Mouse (Mus musculus) frontal cortex, postnatal 14 days (tissue): ENCODE results near the gene Sap25.
"Not testable (repeated sequence)": the region's sequence is repeated elsewhere in the genome, so short reads cannot be mapped to it uniquely, and the experiment has no call there.

Experiments
- DNase-seq, 2 experiments: peaks; one replicate each; pipeline ENCODE4 v3.0.0; 2022; ENCODE audit warnings: low spot score in 2 of 2

Gene Sap25

GRCm38 (mm10) chr5:137641054-137641453, at the start of gene Sap25:
Gene Sap25 (plus strand): TSS chr5:137641334.
- DNase-seq, result no peak

- DNase-seq, result no peak
Measured at GRCm38 (mm10) chr5:137595921-137596320, 45.2 kb upstream of the Sap25 start.

DNA sequence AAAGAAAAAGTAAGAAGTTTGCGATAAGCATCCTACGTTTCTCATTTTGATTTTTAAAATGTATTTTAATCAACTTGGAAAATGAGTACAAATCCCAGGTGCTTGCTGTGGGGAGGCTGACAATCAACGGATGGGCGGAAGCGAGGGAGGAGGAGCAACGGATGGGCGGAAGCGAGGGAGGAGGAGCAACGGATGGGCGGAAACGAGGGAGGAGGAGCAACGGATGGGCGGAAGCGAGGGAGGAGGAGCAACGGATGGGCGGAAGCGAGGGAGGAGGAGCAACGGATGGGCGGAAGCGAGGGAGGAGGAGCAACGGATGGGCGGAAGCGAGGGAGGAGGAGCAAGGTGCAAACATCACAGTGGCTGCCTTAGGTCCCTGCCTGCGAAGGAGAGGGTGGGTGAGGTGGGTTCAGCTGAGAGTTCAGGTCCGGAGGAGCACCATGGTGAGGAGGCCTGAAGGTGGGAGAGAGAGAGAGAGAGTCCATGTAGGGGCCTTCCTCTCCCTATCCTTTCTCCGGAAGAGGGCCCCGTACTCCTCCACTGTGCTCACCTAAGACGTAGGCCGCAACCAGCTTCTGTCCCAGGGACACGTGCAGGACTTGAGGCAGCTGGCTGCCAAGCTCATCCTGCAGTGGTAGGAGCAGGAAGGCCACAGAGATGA, 44.4 kb upstream of the Sap25 start:
- no peak for DNase-seq

DNA sequence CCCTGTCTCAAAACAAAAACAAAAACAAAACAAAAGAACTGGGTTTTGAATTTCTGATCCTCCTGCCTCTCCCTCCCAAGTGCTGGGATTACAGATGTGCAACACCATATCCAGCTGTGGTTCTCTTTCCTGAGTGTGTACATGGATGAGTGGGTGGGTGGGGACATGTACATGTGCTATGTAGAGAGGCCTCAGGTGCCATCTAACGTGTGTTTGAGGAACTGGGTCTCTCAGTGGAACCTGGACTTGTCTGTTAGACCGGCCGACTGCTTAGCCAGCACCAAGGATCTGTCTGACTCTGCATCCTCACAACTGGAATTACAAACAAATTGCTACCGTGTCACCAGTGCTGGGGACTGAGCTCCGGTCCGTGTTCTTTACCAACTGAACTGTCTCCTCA, 43.5 kb upstream of the Sap25 start:
- no peak for DNase-seq

- no peak for DNase-seq
Measured at GRCm38 (mm10) chr5:137598100-137598826, 42.9 kb upstream of the Sap25 start.

DNA sequence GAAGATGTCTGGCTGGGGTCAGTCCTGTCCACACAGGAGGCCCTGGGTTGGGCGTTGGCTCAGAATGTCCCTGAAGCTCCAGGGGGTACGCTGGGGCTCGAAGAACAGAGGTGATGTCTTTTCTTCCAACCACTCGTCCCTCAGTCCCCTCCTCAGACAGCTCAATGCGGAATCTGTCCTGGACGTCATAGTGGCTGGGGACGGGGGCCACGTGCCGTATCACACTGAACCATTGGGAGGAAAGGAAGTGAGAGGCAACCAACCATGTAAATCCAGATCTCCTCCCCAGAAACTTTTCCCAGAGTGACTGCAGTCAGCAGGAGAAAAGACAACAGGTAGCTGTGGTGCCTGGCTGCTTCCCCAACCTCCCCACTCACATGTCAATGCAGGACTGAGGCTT, 41.5 kb upstream of the Sap25 start:
- no peak for DNase-seq

- peak in 1 of 2 experiments; percentile 27 for DNase-seq
Measured at GRCm38 (mm10) chr5:137600281-137600618, 40.9 kb upstream of the Sap25 start.

DNA sequence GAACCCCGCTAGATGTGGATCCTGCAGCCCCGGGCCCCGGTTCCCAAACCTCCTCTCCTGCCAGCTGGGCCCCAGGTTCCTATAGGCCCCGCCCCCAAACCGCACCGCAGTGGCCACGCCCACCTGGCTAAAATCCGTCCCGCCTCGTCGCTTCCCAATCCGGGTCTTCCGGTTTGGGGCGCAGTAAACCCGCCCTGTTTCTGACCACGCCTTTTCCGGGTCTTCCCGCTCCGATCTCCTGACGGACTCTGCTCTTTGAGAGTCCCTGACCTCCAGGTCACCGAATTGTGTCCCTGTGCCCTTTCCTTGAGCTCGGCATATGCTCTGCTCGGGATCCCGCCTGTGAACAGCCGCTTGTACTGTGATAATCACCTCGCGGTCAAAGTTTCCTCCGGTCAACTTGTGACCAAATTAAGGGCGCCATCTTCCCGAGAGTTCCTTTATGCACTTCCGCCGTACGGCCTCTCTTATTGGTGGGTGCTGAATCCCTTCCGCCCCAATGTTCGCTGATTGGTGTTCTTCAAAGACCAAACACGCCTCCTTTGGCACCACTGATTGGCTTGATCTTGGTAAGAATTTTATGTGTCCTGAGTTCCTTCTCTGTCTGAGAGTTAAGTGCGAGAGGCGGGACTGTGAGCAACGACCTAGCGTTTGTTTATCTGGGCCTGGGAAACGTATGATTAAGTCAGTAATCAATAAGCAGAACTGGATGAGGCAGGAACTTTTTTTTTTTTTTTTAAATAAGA, 40.3 kb upstream of the Sap25 start, which contains the start of gene Mospd3:
Mospd3 (minus strand) TSS at position 440 of the 746 bp plus-strand sequence.
- peak; percentile 92 to 93 for DNase-seq

- no peak for DNase-seq
Measured at GRCm38 (mm10) chr5:137601365-137601729, 39.8 kb upstream of the Sap25 start.

DNA sequence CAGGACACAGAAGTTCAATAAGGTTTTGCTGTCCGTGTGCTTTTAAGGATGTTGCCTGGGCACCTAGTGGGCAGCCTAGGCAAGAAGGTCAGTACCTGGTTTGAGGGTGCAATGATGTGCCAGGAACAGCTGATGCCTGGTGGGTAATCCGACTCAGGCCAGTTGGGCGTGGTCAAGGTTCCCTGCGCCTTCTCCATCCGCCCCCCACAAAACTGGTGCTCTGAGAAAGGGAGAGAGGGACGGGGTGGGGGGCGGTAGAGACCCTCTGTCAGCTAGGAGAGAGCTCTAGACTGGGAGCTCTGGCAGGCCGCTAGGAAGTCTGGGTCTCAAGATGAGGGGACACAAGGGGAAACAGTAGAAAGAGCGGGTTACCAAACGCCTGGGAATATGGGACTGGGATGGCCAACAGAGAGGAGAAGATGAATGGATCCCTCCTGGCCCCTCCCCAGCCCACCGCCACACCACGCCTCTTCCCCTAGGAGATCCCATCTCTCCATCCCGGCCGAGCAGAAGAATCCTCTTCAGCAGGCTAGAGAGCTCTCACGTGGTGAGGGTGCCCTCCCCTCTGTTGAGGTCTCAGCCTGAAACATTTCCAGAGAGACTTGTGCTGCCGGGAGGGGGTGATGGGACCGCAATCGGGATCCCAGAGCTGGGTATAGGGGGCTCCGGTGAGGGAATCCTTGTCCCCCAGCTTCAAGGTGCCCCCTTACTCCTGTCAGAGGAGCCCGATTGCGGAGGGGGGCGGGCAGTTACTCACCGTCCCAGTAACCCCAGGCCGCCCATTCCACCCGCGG, 33.1 kb upstream of the Sap25 start:
- no peak for DNase-seq

DNA sequence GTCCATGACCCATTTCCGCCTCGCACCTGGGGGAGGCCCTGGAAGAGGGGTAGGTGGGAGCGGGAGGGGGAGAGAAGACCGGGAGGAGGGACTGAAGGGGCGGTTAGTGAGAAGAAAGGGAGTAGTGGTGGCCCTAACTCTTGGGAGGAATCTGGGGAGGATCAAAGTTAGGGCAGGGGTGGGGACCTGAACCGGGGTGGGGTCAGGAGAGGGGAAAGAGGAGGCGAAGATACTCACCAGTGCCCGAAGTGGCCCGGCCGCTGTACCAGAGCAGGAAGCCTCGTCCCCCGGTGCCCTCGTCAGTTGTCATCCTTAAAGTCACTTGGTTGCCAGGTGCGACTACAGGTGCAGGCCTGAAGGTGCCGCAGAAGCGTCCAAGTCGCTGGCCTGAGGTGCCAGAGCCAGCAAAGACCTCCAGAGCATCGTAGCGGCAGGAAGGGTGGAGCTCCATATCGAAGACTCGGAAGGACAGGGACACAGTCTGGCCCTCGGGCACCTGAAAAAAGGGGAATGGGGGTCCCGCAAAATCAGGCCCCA, 32.4 kb upstream of the Sap25 start:
- no peak for DNase-seq

DNA sequence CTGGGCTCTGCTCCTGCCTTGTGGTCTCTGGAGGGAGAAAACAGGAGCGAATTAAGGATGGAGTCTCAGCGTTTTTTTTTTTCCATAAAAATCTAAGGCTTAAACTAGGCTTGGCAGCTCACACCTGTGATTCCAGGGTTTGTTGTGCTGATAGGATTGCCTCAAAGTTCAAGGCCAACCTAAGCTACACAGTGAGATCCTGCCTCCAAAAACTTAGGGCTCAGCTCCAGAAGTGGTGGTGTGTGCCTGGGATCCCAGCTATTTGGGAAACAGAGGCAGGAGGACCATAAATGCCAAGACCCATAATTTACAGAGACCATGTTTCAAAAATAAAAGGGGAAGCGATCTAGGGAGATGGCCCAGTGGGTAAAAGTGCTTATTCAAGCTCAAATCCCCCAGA, 31.8 kb upstream of the Sap25 start:
- no peak for DNase-seq

- no peak for DNase-seq
Measured at GRCm38 (mm10) chr5:137610056-137610455, 31.1 kb upstream of the Sap25 start.

DNA sequence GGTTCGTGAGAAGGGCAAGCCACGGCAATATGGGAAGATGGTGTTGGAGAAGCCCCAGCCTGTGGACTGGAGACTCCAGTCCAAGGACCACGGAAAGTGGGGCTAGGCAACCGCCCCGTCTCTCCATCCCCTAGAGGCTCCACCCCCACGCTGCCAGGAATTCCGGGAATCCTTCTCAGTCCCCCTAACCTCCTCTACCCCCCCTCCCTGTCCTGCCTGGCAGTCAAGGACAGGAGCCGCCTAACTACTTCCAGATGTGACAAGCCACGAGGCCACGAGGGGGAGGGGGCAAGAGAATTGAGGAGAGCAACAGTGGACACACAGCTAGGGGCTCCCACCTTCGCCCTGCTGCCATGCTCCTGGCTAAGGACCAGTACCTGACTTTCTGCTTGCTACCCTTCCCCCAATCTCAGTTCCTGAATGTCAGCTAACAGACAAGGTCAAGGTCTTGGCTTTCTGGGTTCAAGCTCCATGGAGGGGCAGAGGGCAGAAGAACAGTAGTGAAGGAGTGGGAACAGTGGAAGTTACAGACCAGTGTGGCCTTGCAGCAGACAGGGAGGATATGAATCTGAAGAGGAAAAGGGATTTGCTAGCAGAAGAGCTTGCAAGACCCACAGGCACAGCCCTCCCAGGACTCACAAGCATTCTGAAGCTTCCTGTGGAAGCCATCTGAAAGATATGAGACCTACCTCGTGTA, 30.4 kb upstream of the Sap25 start:
- no peak for DNase-seq

DNA sequence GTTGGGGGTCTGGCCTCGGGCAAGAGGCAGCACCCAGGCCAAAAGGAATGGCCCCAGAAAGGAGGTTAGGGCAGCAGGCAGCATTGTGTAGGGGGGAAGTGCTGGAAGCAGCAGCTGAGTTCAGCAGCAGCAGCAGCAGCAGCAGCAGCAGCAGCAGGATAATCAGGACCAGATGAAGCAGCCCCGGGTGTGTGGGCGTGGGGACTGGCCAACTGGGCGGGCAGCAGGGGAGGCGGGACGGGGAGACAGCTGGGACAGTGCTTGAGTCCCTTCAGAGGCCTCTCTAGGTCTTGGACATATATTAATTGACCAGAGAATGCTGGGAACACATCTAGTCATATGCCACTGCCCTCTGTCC, 29.9 kb upstream of the Sap25 start:
- no peak for DNase-seq

GRCm38 (mm10) chr5:137613076-137613475, 28.1 kb upstream of the Sap25 start:
- no peak for DNase-seq

DNA sequence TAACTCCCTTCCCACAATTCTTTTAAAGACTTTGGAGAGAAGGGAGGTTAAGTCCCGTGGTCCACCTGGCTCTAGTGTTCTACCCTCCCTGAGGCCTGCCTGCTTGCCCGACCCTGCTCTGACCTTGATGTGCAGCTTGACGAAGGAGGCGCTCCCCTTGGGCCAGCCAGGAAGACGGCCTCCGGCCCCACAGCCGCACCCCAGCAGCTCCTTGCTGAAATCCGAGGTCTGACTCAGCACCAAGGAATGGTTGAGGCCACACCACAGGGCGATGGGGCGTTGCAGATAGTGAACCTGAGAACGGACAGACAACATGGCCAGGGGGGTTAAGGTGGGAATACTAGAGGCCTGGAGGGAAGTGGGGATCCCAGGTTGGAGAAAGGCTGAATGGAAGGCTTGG, 27.6 kb upstream of the Sap25 start, which contains the start of gene Pcolce:
Pcolce (minus strand) TSS at position 235 of the 400 bp plus-strand sequence.
- no peak for DNase-seq

DNA sequence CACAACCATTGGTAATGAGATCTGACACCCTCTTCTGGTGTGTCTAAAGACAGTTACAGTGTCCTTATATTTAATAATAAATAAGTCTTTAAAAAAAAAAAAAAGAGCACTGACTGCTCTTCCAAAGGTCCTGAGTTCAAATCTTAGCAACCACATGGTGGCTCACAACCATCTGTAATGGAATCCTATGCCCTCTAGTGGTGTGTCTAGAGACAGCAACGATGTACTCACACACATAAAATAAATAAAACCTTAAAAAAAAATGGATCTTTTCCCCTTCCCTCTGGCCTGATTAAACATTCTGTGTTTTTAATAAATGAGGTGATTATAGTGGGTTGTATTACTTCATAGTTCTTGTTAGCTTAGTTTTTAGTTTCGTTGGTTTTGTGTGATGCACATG, 26.2 kb upstream of the Sap25 start:
- DNase-seq, result not testable (repeated sequence)

DNA sequence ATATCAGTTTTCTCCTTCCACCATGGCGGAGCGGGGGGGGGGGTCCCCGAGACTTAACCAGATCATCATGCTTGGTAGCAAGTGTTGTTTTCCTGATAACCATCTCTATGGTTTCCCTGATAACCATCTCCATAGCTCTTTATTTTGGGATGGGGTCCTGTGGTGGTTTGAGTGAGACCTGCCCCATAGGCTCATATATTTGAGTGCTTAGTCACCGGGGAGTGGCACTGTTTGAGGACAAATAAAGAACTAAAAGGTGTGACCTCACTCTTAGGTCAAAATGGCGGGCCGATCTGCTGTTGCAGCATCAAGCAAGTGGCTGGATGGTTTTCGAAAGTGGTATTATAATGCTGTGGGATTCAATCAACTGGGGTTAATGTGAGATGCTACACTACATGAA, 25.8 kb upstream of the Sap25 start:
- no peak for DNase-seq

- DNase-seq, result no peak
Measured at GRCm38 (mm10) chr5:137623937-137624530, 17.1 kb upstream of the Sap25 start.

- DNase-seq, result no peak
Measured at GRCm38 (mm10) chr5:137627991-137628390, 13.1 kb upstream of the Sap25 start.
